Mouse (Mus musculus): ENCODE measurements at regions not wholly inside any gene's neighbourhood (a gene's known extent, or its start where the extent isn't known, plus 50 kb on each side); places are given as distances from the start of the nearest gene placed in this dataset.

- no peak for DNase-seq (ENCODE audit: low spot score in 2 of 2)
These were observed 181.7 kb upstream of the Egln3 start for GRCm38 (mm10) chr12:54385401-54385800.

DNA sequence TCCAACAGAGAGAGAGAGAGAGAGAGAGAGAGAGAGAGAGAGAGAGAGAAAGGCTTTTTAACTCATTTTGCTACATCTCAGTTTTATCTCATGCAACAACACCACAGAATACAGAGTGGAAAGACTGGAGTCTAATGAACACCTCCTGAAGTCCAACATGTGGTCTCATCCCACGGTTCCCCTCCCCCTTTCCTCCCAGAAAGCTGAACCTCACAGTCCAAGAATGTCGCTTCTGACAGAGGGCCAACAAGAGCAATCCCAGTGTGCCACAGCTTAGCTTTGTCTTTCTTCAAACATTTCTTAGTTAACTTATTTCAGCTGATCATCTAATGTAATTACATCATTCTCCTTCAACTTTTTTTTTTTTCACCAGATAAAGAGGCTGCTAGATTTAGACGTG lies 180.5 kb upstream of the Egln3 start:
- DNase-seq (ENCODE audit: low spot score in 2 of 2), result no peak

GRCm38 (mm10) chr12:54382965-54383364 lies 179.3 kb upstream of the Egln3 start:
- DNase-seq (ENCODE audit: low spot score in 2 of 2), result no peak

DNA sequence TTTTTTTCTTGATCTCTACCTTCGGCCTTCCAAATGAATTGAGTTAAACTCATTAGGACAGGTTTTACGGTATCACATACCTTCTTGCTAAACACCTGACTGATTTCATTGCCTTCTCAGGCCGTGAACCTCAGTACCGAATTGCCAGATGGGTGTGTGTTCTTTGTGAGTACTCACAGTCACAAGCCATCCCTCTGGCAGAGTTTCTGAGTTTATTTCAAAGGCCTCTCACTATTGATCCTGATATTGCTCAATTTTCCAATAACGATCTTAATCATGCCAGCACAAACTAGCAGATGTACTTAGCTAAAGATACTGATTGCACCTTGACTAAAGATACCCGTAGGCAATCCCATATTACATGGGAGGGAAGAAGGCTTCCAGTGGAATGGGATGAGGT lies 178.4 kb upstream of the Egln3 start:
- DNase-seq (ENCODE audit: low spot score in 2 of 2), result no peak

GRCm38 (mm10) chr12:54380322-54380721 lies 176.7 kb upstream of the Egln3 start:
- DNase-seq (ENCODE audit: low spot score in 2 of 2), result no peak

GRCm38 (mm10) chr12:54378576-54378975 lies 174.9 kb upstream of the Egln3 start:
- DNase-seq (ENCODE audit: low spot score in 2 of 2), result no peak

GRCm38 (mm10) chr12:54374060-54374459 lies 170.4 kb upstream of the Egln3 start:
- DNase-seq (ENCODE audit: low spot score in 2 of 2), result no peak

GRCm38 (mm10) chr12:54369217-54369616 lies 165.6 kb upstream of the Egln3 start:
- no peak for DNase-seq (ENCODE audit: low spot score in 2 of 2)

- DNase-seq (ENCODE audit: low spot score in 2 of 2), result no peak
These were observed 160.9 kb upstream of the Egln3 start for GRCm38 (mm10) chr12:54364381-54365095.

- DNase-seq (ENCODE audit: low spot score in 2 of 2), result no peak
These were observed 158.1 kb upstream of the Egln3 start for GRCm38 (mm10) chr12:54361762-54362161.

DNA sequence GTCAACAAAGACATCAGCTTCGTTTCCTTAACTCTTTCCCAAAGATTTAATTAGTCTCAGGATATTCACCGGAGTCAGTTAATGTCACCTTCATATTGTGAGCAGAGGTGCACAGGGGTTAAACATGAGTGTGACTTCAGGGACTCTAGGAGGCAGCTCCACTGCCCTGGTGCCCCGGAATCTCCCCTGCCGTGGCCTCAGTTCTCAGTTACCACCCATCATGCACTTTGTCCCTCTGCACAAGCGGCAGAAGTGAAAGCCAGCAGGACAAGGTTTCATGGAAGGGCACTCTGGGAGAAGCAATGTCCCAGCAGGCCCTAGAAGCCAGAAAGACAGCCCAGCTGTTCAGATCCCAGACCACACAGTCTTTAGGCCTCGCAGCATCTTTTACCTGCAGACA lies 150.5 kb upstream of the Egln3 start:
- DNase-seq (ENCODE audit: low spot score in 2 of 2), result no peak

DNA sequence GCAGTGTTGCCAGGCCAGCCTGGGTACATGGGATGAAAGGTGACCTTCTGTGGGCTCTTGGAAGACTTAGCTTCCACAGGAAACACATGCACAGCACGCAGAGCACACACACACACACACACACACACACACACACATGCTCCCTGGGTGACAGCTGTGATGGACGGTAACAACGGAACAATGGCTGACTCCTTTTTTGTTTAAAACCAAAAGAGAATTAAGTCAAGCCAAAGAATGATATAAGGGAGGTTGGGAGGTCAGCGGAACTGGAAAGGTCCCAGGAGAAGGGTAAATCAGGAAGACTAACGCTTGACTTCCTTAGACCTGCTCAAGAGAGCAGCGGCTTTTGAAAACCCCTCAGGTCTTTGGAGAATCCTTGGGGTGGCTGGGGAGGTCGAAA lies 150.0 kb upstream of the Egln3 start:
- DNase-seq (ENCODE audit: low spot score in 2 of 2), result no peak

GRCm38 (mm10) chr12:54352963-54353606 lies 149.4 kb upstream of the Egln3 start:
- DNase-seq (ENCODE audit: low spot score in 2 of 2), result no peak

GRCm38 (mm10) chr12:54350293-54350692 lies 146.6 kb upstream of the Egln3 start:
- no peak for DNase-seq (ENCODE audit: low spot score in 2 of 2)

- no peak for DNase-seq (ENCODE audit: low spot score in 2 of 2)
These were observed 145.7 kb upstream of the Egln3 start for GRCm38 (mm10) chr12:54349403-54349802.

- no peak for DNase-seq (ENCODE audit: low spot score in 2 of 2)
These were observed 139.8 kb upstream of the Egln3 start for GRCm38 (mm10) chr12:54343493-54343892.

GRCm38 (mm10) chr12:54335509-54335908 lies 131.8 kb upstream of the Egln3 start:
- DNase-seq (ENCODE audit: low spot score in 2 of 2), result no peak

GRCm38 (mm10) chr12:54334491-54335132 lies 131.0 kb upstream of the Egln3 start:
- DNase-seq (ENCODE audit: low spot score in 2 of 2), result no peak

DNA sequence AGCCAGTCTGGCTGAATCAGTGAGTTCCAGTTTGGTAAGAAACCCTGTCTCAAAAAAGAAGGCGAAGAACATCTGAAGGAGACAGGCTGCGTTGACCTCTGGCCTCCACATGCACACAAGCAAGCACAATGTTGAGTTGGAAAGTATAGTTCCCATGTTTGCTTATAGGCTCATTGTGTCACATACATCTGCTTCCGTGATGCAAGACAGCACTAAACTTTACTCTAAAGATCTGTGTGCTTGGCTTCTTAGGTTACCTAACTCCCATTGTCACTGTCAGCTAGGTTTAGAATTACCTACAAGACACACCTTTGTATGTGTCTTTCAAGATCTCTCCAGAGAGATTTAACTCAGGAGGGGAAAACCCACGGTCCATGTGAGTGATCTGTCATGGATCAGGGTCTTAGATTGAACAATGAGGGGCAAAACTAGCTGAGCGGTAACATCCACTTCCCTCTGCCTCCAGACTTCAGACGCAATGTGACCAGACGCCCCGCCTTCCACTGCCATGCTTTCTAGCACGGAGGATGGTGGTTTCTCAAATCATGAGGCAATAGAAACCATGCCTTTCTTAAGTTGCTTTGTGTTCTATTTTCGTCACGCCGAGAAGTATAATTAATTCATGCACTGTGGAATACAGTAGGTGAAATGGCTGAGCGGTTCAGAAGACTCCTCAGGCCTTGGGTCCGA lies 130.1 kb upstream of the Egln3 start:
- no peak for DNase-seq (ENCODE audit: low spot score in 2 of 2)

GRCm38 (mm10) chr12:54327483-54327882 lies 123.8 kb upstream of the Egln3 start:
- no peak for DNase-seq (ENCODE audit: low spot score in 2 of 2)

DNA sequence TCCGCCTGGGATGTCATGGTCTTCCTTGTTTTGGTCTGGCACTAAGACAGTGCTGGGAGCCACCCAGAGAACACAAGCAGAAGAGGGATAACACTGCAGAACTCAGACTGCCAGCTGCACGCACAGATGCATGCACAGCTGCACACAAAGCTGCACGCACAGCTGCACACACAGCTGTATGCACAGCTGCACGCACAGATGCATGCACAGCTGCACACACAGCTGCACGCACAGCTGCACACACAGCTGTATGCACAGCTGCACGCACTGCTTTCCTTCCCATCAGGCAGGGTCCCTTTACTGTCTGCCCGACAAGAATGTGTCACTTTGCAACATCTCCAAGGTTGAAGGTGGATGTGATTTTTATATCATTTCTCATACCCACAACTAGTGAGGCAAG lies 122.9 kb upstream of the Egln3 start:
- DNase-seq (ENCODE audit: low spot score in 2 of 2), result no peak

DNA sequence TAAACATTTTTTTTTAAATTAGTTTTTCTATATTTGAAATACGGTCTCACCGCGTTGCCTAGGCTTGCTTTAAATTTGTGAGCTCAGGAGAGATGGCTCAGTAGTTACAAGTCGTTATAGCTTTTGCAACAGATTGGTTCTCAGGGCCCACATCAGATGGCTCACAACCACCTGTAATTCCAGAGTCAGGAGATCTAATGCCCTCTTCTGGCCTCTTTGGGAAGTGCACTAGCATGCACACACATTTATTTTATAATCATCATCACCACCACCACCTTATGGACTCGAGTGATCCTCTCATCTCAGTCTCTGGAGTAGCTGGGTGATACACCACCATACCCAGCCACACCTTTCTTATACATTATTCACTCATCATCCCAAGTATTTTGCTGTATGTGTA lies 116.9 kb upstream of the Egln3 start:
- DNase-seq (ENCODE audit: low spot score in 2 of 2), result no peak
